Mouse (Mus musculus) cerebellum, adult 18-20 months (tissue): Measurements from ENCODE around the gene Olfr106-ps.

Experiments used
- DNase-seq, 2 experiments: peaks; one replicate each; pipeline ENCODE4 v3.0.0; 2021

Gene Olfr106-ps

DNA sequence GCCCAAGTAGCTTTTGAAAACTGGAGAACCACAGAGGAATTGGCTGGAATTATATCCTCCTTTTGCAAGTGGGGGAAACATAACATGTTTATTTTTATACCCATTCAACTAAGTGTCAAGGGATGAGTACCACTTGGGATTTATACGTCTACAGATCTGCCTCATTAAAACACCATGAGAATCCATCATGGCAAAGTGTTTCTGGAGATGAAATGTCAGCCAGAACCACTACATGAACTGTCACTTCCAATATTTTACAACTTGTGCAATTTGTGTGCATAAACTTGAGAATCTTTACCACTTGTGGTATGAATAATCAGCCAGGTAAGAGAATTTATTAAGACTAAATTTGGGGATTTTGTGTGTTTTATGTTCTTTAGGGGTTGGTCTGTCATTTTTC lies at the start of gene Olfr106-ps:
Gene Olfr106-ps, plus strand, starts transcription at position 301 of the 400 bp plus-strand sequence.
- no peak for DNase-seq

DNA sequence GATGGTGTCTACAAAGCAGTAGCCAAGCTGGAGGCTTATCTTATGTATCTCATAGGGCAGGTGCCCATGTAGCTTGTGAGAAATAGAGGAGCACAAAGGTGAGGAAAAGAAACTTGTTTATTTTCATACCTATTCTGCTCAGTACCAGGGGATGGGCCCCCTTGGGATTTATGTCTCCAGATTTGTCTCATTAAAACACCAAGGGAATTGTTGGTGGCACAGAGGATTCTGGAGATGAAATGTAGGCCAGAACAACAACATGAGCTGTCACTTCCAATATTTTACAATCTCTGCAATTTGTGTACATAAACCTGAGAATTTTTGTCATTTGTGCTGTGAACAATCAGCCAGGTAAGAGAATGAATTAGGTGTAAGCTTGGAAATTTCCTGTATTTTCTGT lies 30.9 kb upstream of the Olfr106-ps start, which contains the start of gene Olfr104-ps:
Gene Olfr104-ps, plus strand, starts transcription at position 301 of the 400 bp plus-strand sequence.
- DNase-seq, result no peak

- DNase-seq, result no peak
Measured at GRCm38 (mm10) chr17:37378733-37379132, 11.5 kb upstream of the Olfr106-ps start, which contains the start of gene Olfr105-ps. Gene Olfr105-ps (plus strand): TSS chr17:37379033.

GRCm38 (mm10) chr17:37398926-37399325 lies 8.7 kb downstream of the Olfr106-ps start, which contains the start of gene Olfr107:
Gene Olfr107 (plus strand): TSS chr17:37399226.
- DNase-seq, result no peak

GRCm38 (mm10) chr17:37413380-37413779 lies 23.2 kb downstream of the Olfr106-ps start:
- DNase-seq, result no peak

GRCm38 (mm10) chr17:37445180-37445579 lies 55.0 kb downstream of the Olfr106-ps start, which contains the start of gene Olfr108:
Gene Olfr108 (plus strand): TSS chr17:37445480.
- DNase-seq, result no peak
